Mouse (Mus musculus) heart, adult 2 months (tissue): ENCODE measurements around the gene Pigq.

ENCODE experiments used
- CTCF ChIP-seq: fragments of 200-600 bp; IDR thresholded peaks from 2 replicates; pipeline ENCODE4 v1.8.1; 2022; ENCODE audit warnings: antibody characterized with exemption, mild to moderate bottlenecking, moderate library complexity
- EP300 ChIP-seq: fragments of 200-500 bp; IDR thresholded peaks from 2 replicates; pipeline ENCODE4 v1.6.1; 2011; ENCODE audit warnings: low read depth, low read length, control low read depth; ENCODE audit not compliant: insufficient read depth
- POLR2A ChIP-seq: fragments of 200-500 bp; IDR thresholded peaks from 2 replicates; pipeline ENCODE4 v1.6.1; 2011; ENCODE audit warnings: mild to moderate bottlenecking, low read depth, low read length, control low read depth; ENCODE audit not compliant: insufficient read depth

- TF ChIP-seq CTCF = 0 out of 2 replicates have a peak, but pooled peaks have one; percentile 6
- no peak for TF ChIP-seq POLR2A
- TF ChIP-seq EP300 = no peak
Measured at GRCm38 (mm10) chr17:25900193-25900592, 44.5 kb downstream of the Pigq start.
